8 mouse cellular contexts compared by ENCODE assay signal in the genomic region with DNA sequence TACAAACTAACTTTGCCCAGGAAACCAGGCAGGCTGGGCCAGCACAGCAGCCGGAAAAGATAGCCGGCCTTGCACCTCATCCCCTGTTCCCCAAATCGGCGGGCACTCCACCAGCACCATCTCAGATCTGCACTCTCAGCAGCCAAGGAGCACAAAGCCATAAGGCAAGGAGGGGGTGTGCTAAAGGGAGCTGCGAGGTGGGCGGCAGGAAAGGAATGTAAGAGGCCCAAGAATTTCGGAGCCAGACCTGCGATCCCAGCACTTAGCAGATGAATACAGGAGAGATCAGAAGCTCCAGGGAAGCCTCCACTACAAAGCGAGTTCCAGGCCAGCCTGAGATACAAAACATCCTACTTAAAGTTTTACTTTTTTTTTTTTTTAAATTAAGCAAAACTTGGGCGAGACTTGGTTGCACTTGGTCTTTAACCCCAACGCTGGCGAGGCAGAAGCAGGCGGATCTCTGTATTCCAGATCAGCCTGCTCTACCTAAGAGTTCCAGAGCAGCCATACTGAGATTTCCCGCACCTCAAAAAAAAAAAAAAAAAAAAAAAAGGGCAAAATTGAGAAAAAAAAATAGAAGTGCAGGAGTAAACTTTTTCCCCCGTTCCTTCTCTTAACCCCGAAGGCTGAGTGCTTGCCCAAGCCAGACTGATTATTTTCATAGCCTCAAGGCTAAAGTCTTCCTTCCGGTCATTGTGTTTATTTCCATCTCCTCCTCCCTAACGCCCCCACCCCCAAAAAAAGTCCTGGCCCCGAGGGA. TPM values are rescaled to one million over a fixed set of nuclear protein-coding genes. Genes with fewer than 3 reads are reported as not detected.
DNase-seq lines count a peak whose midpoint lies in the region; ATAC-seq and TF ChIP-seq lines count a peak whose summit lies in the region.

No protein-coding gene starts in this region.

- H3K9me3 ChIP-seq in forebrain, embryonic 13.5 days (replicated peaks) = no peaks in the 10 kb centered on the region
- no peaks in the 10 kb centered on the region for H3K9me3 ChIP-seq in hindbrain, embryonic 13.5 days

- H3K9ac ChIP-seq in forebrain, embryonic 13.5 days = peak overlapping the region; percentile 95
- peak overlapping the region; percentile 99 for H3K9ac ChIP-seq in hindbrain, embryonic 13.5 days

- H3K27ac ChIP-seq in gastrocnemius, adult 2 months = peak overlapping the region; percentile 99
- H3K27ac ChIP-seq in forebrain, embryonic 13.5 days = peak overlapping the region; percentile 98
- peak overlapping the region; percentile 100 for H3K27ac ChIP-seq in hindbrain, embryonic 13.5 days

- no peak for DNase-seq in gastrocnemius, adult 2 months
- no peak for DNase-seq in gastrocnemius, postnatal 14 days
- peak; percentile 95 for DNase-seq in R1 (ENCODE audit: low read depth, low spot score)
- DNase-seq in left cerebral cortex, postnatal 4 days = peak; percentile 6
- DNase-seq in naive thymus-derived CD4-positive, alpha-beta T cell, adult 2 months (ENCODE audit: low read depth) = peak; percentile 48
- DNase-seq in natural killer cell, adult 2 months (ENCODE audit: low spot score in 2 of 2) = no peak

- 2% methylated on average over 19 of the region's 19 CpGs for WGBS in forebrain, embryonic 13.5 days
- 3% methylated on average over 19 of the region's 19 CpGs for WGBS in hindbrain, embryonic 13.5 days

- no peak for TF ChIP-seq CTCF in gastrocnemius, adult 2 months (IDR thresholded peaks at IDR 0.05)

- H3K36me3 ChIP-seq in forebrain, embryonic 13.5 days (ENCODE audit: poor library complexity, severe bottlenecking) = peaks cover 34% of the 10 kb centered on the region
- H3K36me3 ChIP-seq in hindbrain, embryonic 13.5 days = peaks cover 27% of the 10 kb centered on the region

- peak overlapping the region; percentile 79 for H3K4me2 ChIP-seq in forebrain, embryonic 13.5 days
- peak overlapping the region; percentile 82 for H3K4me2 ChIP-seq in hindbrain, embryonic 13.5 days

- H3K4me1 ChIP-seq in forebrain, embryonic 13.5 days = peaks cover 47% of the 10 kb centered on the region
- H3K4me1 ChIP-seq in hindbrain, embryonic 13.5 days (replicated peaks) = peaks cover 43% of the 10 kb centered on the region

- no peak for ATAC-seq in forebrain, embryonic 13.5 days
- ATAC-seq in hindbrain, embryonic 13.5 days (ENCODE audit: low FRiP score) = no peak

- no peaks in the 10 kb centered on the region for H3K27me3 ChIP-seq in forebrain, embryonic 13.5 days
- no peaks in the 10 kb centered on the region for H3K27me3 ChIP-seq in hindbrain, embryonic 13.5 days

- intact Hi-C loops in gastrocnemius, adult 2 months (cut with DNase I) = no loop called here
- intact Hi-C loops in gastrocnemius, postnatal 14 days (cut with DNase I; ENCODE audit: low total_unique reads) = no loop called here
- intact Hi-C loops in left cerebral cortex, postnatal 4 days (cut with DNase I) = no loop called here

- peak overlapping the region; percentile 98 for H3K4me3 ChIP-seq in gastrocnemius, adult 2 months
- peak overlapping the region; percentile 69 for H3K4me3 ChIP-seq in forebrain, embryonic 13.5 days
- peak overlapping the region; percentile 84 for H3K4me3 ChIP-seq in hindbrain, embryonic 13.5 days

RNA-seq across cellular contexts. Expression of gene Gtf2i, which starts 1.7 kb away (rescaled TPM):
- 100 to 1,000 TPM; 103 to 122 TPM for total RNA-seq in gastrocnemius, adult 2 months (2021)
- total RNA-seq in gastrocnemius, postnatal 14 days (2021) = 100 to 1,000 TPM; 119 to 134 TPM
- polyA plus RNA-seq in forebrain, embryonic 13.5 days (2015; fragmentation: Nextera tagmentation; extraction: Ambion mirVana) = 181 and 195 TPM in 2 replicates
- polyA plus RNA-seq in hindbrain, embryonic 13.5 days (2015; fragmentation: Nextera tagmentation; extraction: Ambion mirVana) = 173 TPM in 2 replicates
- total RNA-seq in left cerebral cortex, postnatal 4 days (2021) = 100 to 1,000 TPM; 172 to 181 TPM

Comparison
In these comparisons a context has a peak if more than half of its experiments do, and no peak if none do; other contexts are left out.
1. DNase-seq: peak in R1 (single experiment), left cerebral cortex, postnatal 4 days (single experiment) and naive thymus-derived CD4-positive, alpha-beta T cell, adult 2 months (single experiment); none in gastrocnemius, adult 2 months (single experiment), gastrocnemius, postnatal 14 days (single experiment) and natural killer cell, adult 2 months (0 of 2).
2. Peak in every context shown above with its lines, with median percentiles within 50 percentile points of each other: H3K27ac ChIP-seq and H3K4me3 ChIP-seq.